Mouse (Mus musculus): ENCODE results near the gene Myo7a.

DNA sequence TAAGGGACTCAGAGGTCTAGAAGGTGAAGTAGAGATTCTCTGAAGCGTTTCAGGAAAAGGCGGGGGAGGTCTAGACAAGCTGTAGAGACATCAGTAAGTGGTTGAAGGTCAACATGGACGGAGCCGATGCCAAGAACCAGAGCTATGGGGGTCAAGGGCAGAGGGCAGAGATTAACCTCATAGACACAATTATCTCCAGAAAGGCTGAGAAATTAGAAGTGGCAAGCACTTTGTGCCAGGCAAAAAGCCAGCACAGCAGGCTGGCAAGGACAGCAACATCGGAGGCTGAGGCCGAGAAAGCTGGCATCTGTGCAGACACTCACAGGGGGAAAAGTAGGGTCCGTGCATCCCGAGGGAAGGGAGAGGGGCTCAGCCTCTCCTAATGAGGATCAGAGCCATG, 28.4 kb upstream of the Myo7a start:
- no peak for TF ChIP-seq CTCF (IDR thresholded peaks at IDR 0.05; ENCODE audit: extremely low read depth, insufficient read length, insufficient replicate concordance, low read depth, low read length)
- no peak for TF ChIP-seq POLR2A (IDR thresholded peaks at IDR 0.05; ENCODE audit: low read depth, low read length)
